34 mouse cellular contexts compared by ENCODE assay signal in the genomic region with DNA sequence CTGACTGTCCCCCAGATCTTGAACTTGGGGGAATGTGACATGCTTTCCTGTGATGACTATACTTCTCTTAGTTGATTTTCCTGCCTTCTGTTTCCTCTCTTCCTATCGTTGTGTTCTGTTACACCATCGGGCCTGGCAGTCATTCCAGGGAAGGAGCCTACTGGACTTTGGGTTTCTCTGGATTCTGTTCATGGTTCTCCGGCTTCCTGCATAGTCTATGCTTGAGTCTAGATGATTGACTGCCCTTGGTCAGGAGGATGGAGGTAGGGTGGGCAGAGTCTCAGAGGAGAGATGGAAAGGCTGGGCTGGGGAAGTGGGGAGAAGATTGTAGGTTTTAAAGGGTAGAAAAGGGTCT. TPM values are rescaled to one million over a fixed set of nuclear protein-coding genes. Genes with fewer than 3 reads are reported as not detected.
A peak's percentile ranks its signal among the peaks of the same experiment; 100 is the strongest.
DNase-seq lines count a peak whose midpoint lies in the region; ATAC-seq and TF ChIP-seq lines count a peak whose summit lies in the region.
"Had no signal": no experiment of that assay in that cellular context is flagged by ENCODE, and none has a peak within 500 bp of the region (broad histone marks: within the 10 kb centered on the region; RNA-seq: fewer than 3 reads in every experiment).

No protein-coding gene starts in this region.

- H3K4me3 ChIP-seq in heart, embryonic 14.5 days (ENCODE audit: control insufficient read depth in 1 of 2, insufficient read depth in 1 of 2, low read depth in 1 of 2, low read length in 2 of 2): no peak overlapping the region
- H3K4me3 ChIP-seq in heart, adult 2 months: no peak overlapping the region
- no peak overlapping the region for H3K4me3 ChIP-seq in kidney, adult 2 months (ENCODE audit: insufficient read depth, low read depth, low read length)
- H3K4me3 ChIP-seq in kidney, postnatal 0 days (replicated peaks; ENCODE audit: low read depth, low read length): no peak overlapping the region
- H3K4me3 ChIP-seq: embryonic facial prominence, embryonic 13.5 days; forebrain, embryonic 10.5 days; forebrain, embryonic 15.5 days; hindbrain, embryonic 10.5 days; hindbrain, embryonic 15.5 days; liver, embryonic 12.5 days; midbrain, embryonic 15.5 days; neural tube, embryonic 15.5 days had no signal

- H3K36me3 ChIP-seq in heart, embryonic 14.5 days (ENCODE audit: control insufficient read depth, insufficient read depth, low read length): peaks cover 56% of the 10 kb centered on the region
- H3K36me3 ChIP-seq in heart, adult 2 months (ENCODE audit: control insufficient read depth, insufficient read depth, low read length): no peaks in the 10 kb centered on the region
- no peaks in the 10 kb centered on the region for H3K36me3 ChIP-seq in kidney, adult 2 months (ENCODE audit: control insufficient read depth, insufficient read depth, low read length)
- H3K36me3 ChIP-seq in kidney, postnatal 0 days (ENCODE audit: insufficient read depth, low read length): no peaks in the 10 kb centered on the region
- H3K36me3 ChIP-seq: embryonic facial prominence, embryonic 13.5 days; forebrain, embryonic 10.5 days; forebrain, embryonic 15.5 days; hindbrain, embryonic 10.5 days; hindbrain, embryonic 15.5 days; liver, embryonic 12.5 days; midbrain, embryonic 15.5 days; neural tube, embryonic 15.5 days had no signal

- no peak overlapping the region for H3K9ac ChIP-seq in heart, embryonic 14.5 days (ENCODE audit: low read length)
- H3K9ac ChIP-seq in heart, adult 2 months (ENCODE audit: low read depth, low read length): no peak overlapping the region
- no peak overlapping the region for H3K9ac ChIP-seq in kidney, postnatal 0 days (ENCODE audit: low read depth, low read length)
- H3K9ac ChIP-seq: embryonic facial prominence, embryonic 13.5 days; forebrain, embryonic 15.5 days; hindbrain, embryonic 15.5 days; liver, embryonic 12.5 days; liver, postnatal 0 days; midbrain, embryonic 15.5 days; neural tube, embryonic 15.5 days had no signal

- peaks cover 5 to 7% of the 10 kb centered on the region in 2 experiments; a peak in 2 of 4 replicates for H3K4me1 ChIP-seq in heart, embryonic 14.5 days (ENCODE audit: control insufficient read depth in 2 of 2, insufficient read depth in 2 of 2, low read length in 2 of 2)
- H3K4me1 ChIP-seq in heart, adult 2 months (ENCODE audit: control insufficient read depth, insufficient read depth, low read length): no peaks in the 10 kb centered on the region
- H3K4me1 ChIP-seq in kidney, adult 2 months (ENCODE audit: control insufficient read depth, insufficient read depth, low read length): peaks cover 13% of the 10 kb centered on the region
- H3K4me1 ChIP-seq in kidney, postnatal 0 days (replicated peaks; ENCODE audit: insufficient read depth, low read length): peaks cover 13% of the 10 kb centered on the region
- H3K4me1 ChIP-seq: liver, embryonic 12.5 days had no signal

- DNase-seq in heart, adult 2 months: no peak
- DNase-seq in kidney, adult 2 months: peak; percentile 65
- no peak for DNase-seq in kidney, adult 18-20 months
- no peak for DNase-seq in kidney, postnatal 0 days (ENCODE audit: low spot score)
- peak; percentile 18 to 46 for DNase-seq in kidney, postnatal 25 days
- DNase-seq: adrenal gland, postnatal 14 days; cerebellum, postnatal 10 days; left cerebral cortex, postnatal 4 days; liver, postnatal 0 days; retina, postnatal 1 day; right cerebral cortex, postnatal 14 days; thymus, postnatal 4 days had no signal

- intact Hi-C loops in heart, adult 2 months (cut with DNase I): no loop called here

- WGBS in heart, embryonic 14.5 days: 45% methylated on average over 3 of the region's 3 CpGs
- WGBS in heart, adult 2 months: 35% methylated on average over 3 of the region's 3 CpGs
- 39% methylated on average over 3 of the region's 3 CpGs for WGBS in kidney, adult 2 months
- WGBS in kidney, postnatal 0 days: 59% methylated on average over 3 of the region's 3 CpGs

- no peak overlapping the region for H3K4me2 ChIP-seq in heart, embryonic 14.5 days (ENCODE audit: low read length)
- no peak overlapping the region for H3K4me2 ChIP-seq in kidney, postnatal 0 days (ENCODE audit: low read length)
- H3K4me2 ChIP-seq: embryonic facial prominence, embryonic 13.5 days; forebrain, embryonic 15.5 days; hindbrain, embryonic 15.5 days; liver, embryonic 12.5 days; midbrain, embryonic 15.5 days; neural tube, embryonic 15.5 days had no signal

- TF ChIP-seq CTCF in heart, adult 2 months (IDR thresholded peaks at IDR 0.05): no peak
- no peak for TF ChIP-seq CTCF in kidney, adult 2 months (conservative IDR thresholded peaks at IDR 0.05; ENCODE audit: insufficient read depth, insufficient read length, low read depth, low read length)
- no peak for TF ChIP-seq CTCF in kidney, postnatal 0 days (IDR thresholded peaks at IDR 0.05; ENCODE audit: low read depth)

- H3K9me3 ChIP-seq in heart, embryonic 14.5 days (ENCODE audit: control insufficient read depth, low read length): no peaks in the 10 kb centered on the region
- no peaks in the 10 kb centered on the region for H3K9me3 ChIP-seq in kidney, postnatal 0 days (replicated peaks; ENCODE audit: low read length)
- H3K9me3 ChIP-seq: embryonic facial prominence, embryonic 13.5 days; forebrain, embryonic 10.5 days; forebrain, embryonic 15.5 days; hindbrain, embryonic 10.5 days; hindbrain, embryonic 15.5 days; liver, embryonic 12.5 days; midbrain, embryonic 15.5 days; neural tube, embryonic 15.5 days had no signal

- ATAC-seq in heart, embryonic 14.5 days (ENCODE audit: insufficient number of reproducible peaks, insufficient read depth, low FRiP score, low read depth): no peak
- no peak for ATAC-seq in kidney, postnatal 0 days (replicated peaks; ENCODE audit: low FRiP score, low read depth)
- ATAC-seq in megakaryocyte, adult 5-6 weeks (ENCODE audit: poor library complexity, severe bottlenecking): no peak
- ATAC-seq: CD4-positive, CD25-positive, alpha-beta regulatory T cell, adult 4 months; forebrain, embryonic 15.5 days; inflammation-experienced regulatory T-cells, adult 6 months; liver, embryonic 12.5 days; midbrain, embryonic 15.5 days had no signal

- TF ChIP-seq POLR2A in heart, adult 2 months (IDR thresholded peaks at IDR 0.05; ENCODE audit: insufficient read depth, low read depth, low read length): no peak; the same call in 1 of the 2 replicates
- no peak for TF ChIP-seq POLR2A in kidney, adult 2 months (IDR thresholded peaks at IDR 0.05; ENCODE audit: low read depth, low read length)

- no peaks in the 10 kb centered on the region for H3K27me3 ChIP-seq in heart, embryonic 14.5 days (ENCODE audit: control insufficient read depth, insufficient read depth, low read length)
- H3K27me3 ChIP-seq in heart, adult 2 months (ENCODE audit: control insufficient read depth, insufficient read depth, low read length): no peaks in the 10 kb centered on the region
- H3K27me3 ChIP-seq in kidney, adult 2 months (replicated peaks; ENCODE audit: control insufficient read depth, insufficient read depth, low read length): no peaks in the 10 kb centered on the region
- no peaks in the 10 kb centered on the region for H3K27me3 ChIP-seq in kidney, postnatal 0 days (ENCODE audit: insufficient read depth, low read length)
- H3K27me3 ChIP-seq: embryonic facial prominence, embryonic 13.5 days; forebrain, embryonic 15.5 days; hindbrain, embryonic 15.5 days; midbrain, embryonic 15.5 days; neural tube, embryonic 15.5 days had no signal

- no peak for TF ChIP-seq EP300 in heart, adult 2 months (IDR thresholded peaks at IDR 0.05; ENCODE audit: insufficient read depth, low read depth, low read length)

- H3K79me2 ChIP-seq in heart, adult 2 months (replicated peaks; ENCODE audit: control insufficient read depth, insufficient read depth, low read length): no peaks in the 10 kb centered on the region

- peak overlapping the region; percentile 29 to 51; a peak in 2 of 4 replicates for H3K27ac ChIP-seq in heart, embryonic 14.5 days (replicated peaks in 1 of 2; ENCODE audit: control insufficient read depth in 1 of 2, insufficient read depth in 1 of 2, low read depth in 2 of 2, low read length in 2 of 2)
- no peak overlapping the region; the same call in 1 of the 2 replicates for H3K27ac ChIP-seq in heart, adult 2 months
- H3K27ac ChIP-seq in kidney, adult 2 months (ENCODE audit: insufficient read depth, low read depth, low read length): no peak overlapping the region
- peak overlapping the region; percentile 52; the same call in 1 of the 2 replicates for H3K27ac ChIP-seq in kidney, postnatal 0 days
- H3K27ac ChIP-seq: embryonic facial prominence, embryonic 13.5 days; forebrain, embryonic 10.5 days; forebrain, embryonic 15.5 days; hindbrain, embryonic 10.5 days; hindbrain, embryonic 15.5 days; liver, embryonic 12.5 days; macrophage; midbrain, embryonic 15.5 days; neural tube, embryonic 15.5 days had no signal

RNA-seq across cellular contexts. Expression of a gene that starts 4.1 kb away (rescaled TPM):
- polyA plus RNA-seq in heart, embryonic 14.5 days (2014; fragmentation: Nextera tagmentation; extraction: Ambion mirVana): 0.58 and 0.72 TPM in 2 replicates
- total RNA-seq in heart, adult 2 months (2021): under 1 TPM in 1 of 2 experiments, not detected in 1; 0.30 TPM
- 1.8 and 2.9 TPM in 2 replicates for polyA plus RNA-seq in heart, adult 2 months (2012; rRNA removed)
- polyA plus RNA-seq in kidney, adult 2 months (2012; rRNA removed): 0.59 and 0.79 TPM in 2 replicates
- 1.9 and 2.1 TPM in 2 replicates for polyA plus RNA-seq in kidney, postnatal 0 days (2015; fragmentation: Nextera tagmentation; extraction: Ambion mirVana)
- total RNA-seq in megakaryocyte, adult 5-6 weeks (2015): not detected in 2 replicates
- not detected in 2 replicates for total RNA-seq in megakaryocyte, adult 5-6 weeks (2017)
- total RNA-seq: common myeloid progenitor, adult 5-6 weeks had no signal
- polyA plus RNA-seq: CD4-positive, CD25-positive, alpha-beta regulatory T cell, adult 4 months; inflammation-experienced regulatory T-cells, adult 6 months; liver, embryonic 12.5 days; liver, postnatal 0 days; macrophage; testis, adult 2 months had no signal

RNA-seq across cellular contexts. Expression of a gene that starts 7.7 kb away (rescaled TPM):
- polyA plus RNA-seq in heart, embryonic 14.5 days (2014; fragmentation: Nextera tagmentation; extraction: Ambion mirVana): not detected in 2 replicates
- total RNA-seq in heart, adult 2 months (2021): not detected
- not detected in 2 replicates for polyA plus RNA-seq in heart, adult 2 months (2012; rRNA removed)
- polyA plus RNA-seq in kidney, adult 2 months (2012; rRNA removed): not detected in 2 replicates
- polyA plus RNA-seq in kidney, postnatal 0 days (2015; fragmentation: Nextera tagmentation; extraction: Ambion mirVana): 0.11 TPM in 1 of 2 replicates, not detected in the other
- total RNA-seq in megakaryocyte, adult 5-6 weeks (2015): not detected in 2 replicates
- not detected in 2 replicates for total RNA-seq in megakaryocyte, adult 5-6 weeks (2017)
- total RNA-seq: adrenal gland, postnatal 14 days; common myeloid progenitor, adult 5-6 weeks; gastrocnemius, adult 18-20 months; gastrocnemius, postnatal 25 days; layer of hippocampus, postnatal 36 days; left cerebral cortex, postnatal 4 days had no signal
- polyA plus RNA-seq: CD4-positive, CD25-positive, alpha-beta regulatory T cell, adult 4 months; embryonic facial prominence, embryonic 13.5 days; forebrain, embryonic 10.5 days; inflammation-experienced regulatory T-cells, adult 6 months; liver, embryonic 12.5 days; liver, postnatal 0 days; lung, postnatal 0 days; macrophage; stomach, embryonic 14.5 days; testis, adult 2 months; thymus, postnatal 0 days had no signal

RNA-seq across cellular contexts. Expression of a gene that starts 14.2 kb away (rescaled TPM):
- 12.2 and 14.6 TPM in 2 replicates for polyA plus RNA-seq in heart, embryonic 14.5 days (2014; fragmentation: Nextera tagmentation; extraction: Ambion mirVana)
- total RNA-seq in heart, adult 2 months (2021): 1 to 10 TPM; 1.9 to 3.0 TPM
- polyA plus RNA-seq in heart, adult 2 months (2012; rRNA removed): 5.1 and 5.4 TPM in 2 replicates
- 1.8 and 2.8 TPM in 2 replicates for polyA plus RNA-seq in kidney, adult 2 months (2012; rRNA removed)
- 15.0 and 16.0 TPM in 2 replicates for polyA plus RNA-seq in kidney, postnatal 0 days (2015; fragmentation: Nextera tagmentation; extraction: Ambion mirVana)
- total RNA-seq in megakaryocyte, adult 5-6 weeks (2015): not detected in 2 replicates
- not detected in 2 replicates for total RNA-seq in megakaryocyte, adult 5-6 weeks (2017)
- total RNA-seq: common myeloid progenitor, adult 5-6 weeks had no signal
- polyA plus RNA-seq: CD4-positive, CD25-positive, alpha-beta regulatory T cell, adult 4 months; inflammation-experienced regulatory T-cells, adult 6 months; macrophage had no signal

RNA-seq across cellular contexts. Expression of a gene that starts 26.6 kb away (rescaled TPM):
- polyA plus RNA-seq in heart, embryonic 14.5 days (2014; fragmentation: Nextera tagmentation; extraction: Ambion mirVana): 2,542 and 2,728 TPM in 2 replicates
- total RNA-seq in heart, adult 2 months (2021): over 10,000 TPM; 19,033 to 21,149 TPM
- polyA plus RNA-seq in heart, adult 2 months (2012; rRNA removed): 6,249 and 7,266 TPM in 2 replicates
- polyA plus RNA-seq in kidney, adult 2 months (2012; rRNA removed): 0.75 and 1.5 TPM in 2 replicates
- polyA plus RNA-seq in kidney, postnatal 0 days (2015; fragmentation: Nextera tagmentation; extraction: Ambion mirVana): 0.34 and 0.62 TPM in 2 replicates
- not detected in 2 replicates for total RNA-seq in megakaryocyte, adult 5-6 weeks (2015)
- not detected in 2 replicates for total RNA-seq in megakaryocyte, adult 5-6 weeks (2017)
- total RNA-seq: common myeloid progenitor, adult 5-6 weeks had no signal
- polyA plus RNA-seq: CD4-positive, CD25-positive, alpha-beta regulatory T cell, adult 4 months; inflammation-experienced regulatory T-cells, adult 6 months; macrophage; small intestine, adult 2 months had no signal

RNA-seq across cellular contexts. Expression of a gene that starts 27.2 kb away (rescaled TPM):
- polyA plus RNA-seq in heart, embryonic 14.5 days (2014; fragmentation: Nextera tagmentation; extraction: Ambion mirVana): 18.5 and 25.6 TPM in 2 replicates
- total RNA-seq in heart, adult 2 months (2021): 1 to 10 TPM; 1.7 to 2.3 TPM
- 13.0 and 13.8 TPM in 2 replicates for polyA plus RNA-seq in heart, adult 2 months (2012; rRNA removed)
- polyA plus RNA-seq in kidney, adult 2 months (2012; rRNA removed): 63.9 and 85.8 TPM in 2 replicates
- 39.9 and 48.1 TPM in 2 replicates for polyA plus RNA-seq in kidney, postnatal 0 days (2015; fragmentation: Nextera tagmentation; extraction: Ambion mirVana)
- 0.11 and 0.56 TPM in 2 replicates for total RNA-seq in megakaryocyte, adult 5-6 weeks (2015)
- total RNA-seq in megakaryocyte, adult 5-6 weeks (2017): 0.73 TPM in 1 of 2 replicates, not detected in the other
- polyA plus RNA-seq: macrophage had no signal

Comparison
In these comparisons a context has a peak if more than half of its experiments do, and no peak if none do; other contexts are left out.
1. H3K27ac ChIP-seq: peak in heart, embryonic 14.5 days (2 of 2) and kidney, postnatal 0 days (single experiment); none in heart, adult 2 months (single experiment) and kidney, adult 2 months (single experiment).
2. DNase-seq: peak in kidney, adult 2 months (single experiment) and kidney, postnatal 25 days (2 of 2); none in heart, adult 2 months (0 of 2), kidney, adult 18-20 months (single experiment) and kidney, postnatal 0 days (single experiment).